Mouse (Mus musculus) kidney, adult 2 months (tissue): Measurements from ENCODE around the gene Hoxa13.

Experiments
- CTCF ChIP-seq: fragments of 200-500 bp; conservative IDR thresholded peaks from 2 replicates; pipeline ENCODE4 v1.5.1; 2011; ENCODE audit warnings: low read depth, mild to moderate bottlenecking, control low read depth, low read length, moderate library complexity, mixed read lengths; ENCODE audit not compliant: insufficient read depth, insufficient read length
- POLR2A ChIP-seq: fragments of 200-500 bp; IDR thresholded peaks from one replicate; pipeline ENCODE4 v1.6.1; 2011; ENCODE audit warnings: low read depth, low read length, control low read depth

GRCm38 (mm10) chr6:52309766-52310165 lies 49.1 kb upstream of the Hoxa13 start:
- TF ChIP-seq CTCF (no peak), POLR2A (no peak)
